Comparison of ENCODE assay signal across 9 mouse cellular contexts in genomic region chr3:60740543-60741294, GRCm38 (mm10).
DNase-seq lines count a peak whose midpoint lies in the region; ATAC-seq lines count a peak whose summit lies in the region.
"Had no signal": no experiment of that assay in that cellular context is flagged by ENCODE, and none has a peak within 500 bp of the region (broad histone marks: within the 10 kb centered on the region; RNA-seq: fewer than 3 reads in every experiment).

No protein-coding gene starts in this region.

- H3K4me2 ChIP-seq in stomach, embryonic 15.5 days = no peak overlapping the region
- H3K4me2 ChIP-seq: limb, embryonic 12.5 days had no signal

- no peaks in the 10 kb centered on the region for H3K36me3 ChIP-seq in stomach, embryonic 15.5 days
- H3K36me3 ChIP-seq: limb, embryonic 12.5 days had no signal

- H3K4me1 ChIP-seq in stomach, embryonic 15.5 days = no peaks in the 10 kb centered on the region
- H3K4me1 ChIP-seq: limb, embryonic 12.5 days had no signal

- no peaks in the 10 kb centered on the region for H3K27me3 ChIP-seq in stomach, embryonic 15.5 days (replicated peaks)
- H3K27me3 ChIP-seq: limb, embryonic 12.5 days had no signal

- no peak overlapping the region for H3K9ac ChIP-seq in stomach, embryonic 15.5 days
- H3K9ac ChIP-seq: limb, embryonic 12.5 days had no signal

- H3K9me3 ChIP-seq in stomach, embryonic 15.5 days = no peaks in the 10 kb centered on the region
- H3K9me3 ChIP-seq: limb, embryonic 12.5 days had no signal

- peak overlapping the region; percentile 55; the same call in 1 of the 2 replicates for H3K27ac ChIP-seq in stomach, embryonic 15.5 days
- H3K27ac ChIP-seq: limb, embryonic 12.5 days had no signal

- H3K4me3 ChIP-seq in stomach, embryonic 15.5 days (replicated peaks) = no peak overlapping the region
- H3K4me3 ChIP-seq: limb, embryonic 12.5 days had no signal

- DNase-seq in cerebellum, postnatal 25 days = peak; percentile 3 to 5
- no peak for DNase-seq in cerebellum, adult 11-12 months
- DNase-seq in ovary, adult 18-20 months (ENCODE audit: low spot score) = peak; percentile 24
- no peak for DNase-seq in ovary, postnatal 10 days (ENCODE audit: low spot score)
- peak; percentile 74 for DNase-seq in kidney, postnatal 14 days
- DNase-seq in layer of hippocampus, postnatal 36 days = no peak
- no peak for DNase-seq in spleen, postnatal 36 days (ENCODE audit: low spot score in 2 of 2)

- ATAC-seq in stomach, embryonic 15.5 days (ENCODE audit: insufficient read depth, low FRiP score, low read depth) = peak; percentile 58; the same call in 1 of the 2 replicates

Comparison
In these comparisons a context has a peak if more than half of its experiments do, and no peak if none do; other contexts are left out.
1. DNase-seq: peak in cerebellum, postnatal 25 days (2 of 2), ovary, adult 18-20 months (single experiment) and kidney, postnatal 14 days (single experiment); none in cerebellum, adult 11-12 months (single experiment), ovary, postnatal 10 days (single experiment), layer of hippocampus, postnatal 36 days (0 of 2) and spleen, postnatal 36 days (0 of 2).